Mouse (Mus musculus): ENCODE measurements around the gene Ptprt. TPM values are rescaled to one million over a fixed set of nuclear protein-coding genes. Genes with fewer than 3 reads are reported as not detected.

Ptprt gene
- polyA plus RNA-seq, 1 experiment from 2014 or later: 7.9 TPM

DNA sequence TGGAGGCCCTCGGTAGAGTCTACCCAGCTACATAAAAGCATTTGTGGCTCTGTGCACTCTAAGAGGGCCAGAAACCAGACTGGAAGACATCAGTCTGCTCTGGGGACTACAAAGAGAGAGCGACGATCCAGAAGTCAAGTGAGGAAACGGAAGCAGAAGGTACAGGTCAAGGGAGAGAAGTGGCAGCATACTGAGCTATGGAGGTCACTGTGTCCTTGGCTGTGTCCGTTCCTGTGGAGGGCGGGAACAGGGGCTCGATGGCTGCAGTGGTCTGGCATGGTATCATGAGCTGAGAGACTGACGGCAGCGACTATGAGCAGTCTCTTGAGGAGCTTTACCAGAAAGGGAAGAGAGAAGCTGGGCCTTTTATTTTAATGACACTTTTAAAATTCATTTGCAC lies 331.5 kb downstream of the Ptprt start:
- ATAC-seq: no peak
- no peak overlapping the region for H3K4me3 ChIP-seq (replicated peaks; ENCODE audit: low read length)
- H3K9ac ChIP-seq (replicated peaks; ENCODE audit: low read depth, low read length): no peak overlapping the region
- 0 out of 2 replicates have a peak, but pooled peaks cover 8% of the 10 kb centered on the region for H3K4me1 ChIP-seq (replicated peaks; ENCODE audit: control insufficient read depth, insufficient read depth, low read length)
- H3K27me3 ChIP-seq (replicated peaks; ENCODE audit: control insufficient read depth, insufficient read depth, low read length): 0 out of 2 replicates have a peak, but pooled peaks cover 2% of the 10 kb centered on the region
- no peak overlapping the region for H3K4me2 ChIP-seq (ENCODE audit: low read length)
- H3K36me3 ChIP-seq (ENCODE audit: control insufficient read depth, insufficient read depth): no peaks in the 10 kb centered on the region
- no peak overlapping the region for H3K27ac ChIP-seq (ENCODE audit: low read length)
- 91% methylated on average over 9 of the region's 9 CpGs for WGBS
- no peaks in the 10 kb centered on the region for H3K9me3 ChIP-seq (ENCODE audit: control insufficient read depth, low read length)

- Histone ChIP-seq H3K4me1 (replicated peaks; ENCODE audit: control insufficient read depth, insufficient read depth, low read length) (peaks cover 5% of the 10 kb centered on the region; the same call in 1 of the 2 replicates), H3K36me3 (ENCODE audit: control insufficient read depth, insufficient read depth) (no peaks in the 10 kb centered on the region), H3K4me3 (replicated peaks; ENCODE audit: low read length) (no peak overlapping the region), H3K27me3 (replicated peaks; ENCODE audit: control insufficient read depth, insufficient read depth, low read length) (no peaks in the 10 kb centered on the region), H3K27ac (ENCODE audit: low read length) (no peak overlapping the region), H3K4me2 (ENCODE audit: low read length) (no peak overlapping the region), H3K9ac (replicated peaks; ENCODE audit: low read depth, low read length) (no peak overlapping the region), H3K9me3 (ENCODE audit: control insufficient read depth, low read length) (no peaks in the 10 kb centered on the region; the same call in 1 of the 2 replicates)
- WGBS: 38% methylated on average over 5 of the region's 5 CpGs
- no peak for ATAC-seq
These were observed 338.5 kb downstream of the Ptprt start for GRCm38 (mm10) chr2:162322411-162322810.

GRCm38 (mm10) chr2:162307996-162308395 lies 353.0 kb downstream of the Ptprt start:
- Histone ChIP-seq H3K36me3 (ENCODE audit: control insufficient read depth, insufficient read depth) (no peaks in the 10 kb centered on the region), H3K4me1 (replicated peaks; ENCODE audit: control insufficient read depth, insufficient read depth, low read length) (no peaks in the 10 kb centered on the region), H3K4me3 (replicated peaks; ENCODE audit: low read length) (no peak overlapping the region), H3K4me2 (ENCODE audit: low read length) (no peak overlapping the region), H3K27ac (ENCODE audit: low read length) (no peak overlapping the region), H3K9me3 (ENCODE audit: control insufficient read depth, low read length) (no peaks in the 10 kb centered on the region), H3K27me3 (replicated peaks; ENCODE audit: control insufficient read depth, insufficient read depth, low read length) (no peaks in the 10 kb centered on the region), H3K9ac (replicated peaks; ENCODE audit: low read depth, low read length) (no peak overlapping the region)
- WGBS: 13% methylated on average over 2 of the region's 2 CpGs
- no peak for ATAC-seq

DNA sequence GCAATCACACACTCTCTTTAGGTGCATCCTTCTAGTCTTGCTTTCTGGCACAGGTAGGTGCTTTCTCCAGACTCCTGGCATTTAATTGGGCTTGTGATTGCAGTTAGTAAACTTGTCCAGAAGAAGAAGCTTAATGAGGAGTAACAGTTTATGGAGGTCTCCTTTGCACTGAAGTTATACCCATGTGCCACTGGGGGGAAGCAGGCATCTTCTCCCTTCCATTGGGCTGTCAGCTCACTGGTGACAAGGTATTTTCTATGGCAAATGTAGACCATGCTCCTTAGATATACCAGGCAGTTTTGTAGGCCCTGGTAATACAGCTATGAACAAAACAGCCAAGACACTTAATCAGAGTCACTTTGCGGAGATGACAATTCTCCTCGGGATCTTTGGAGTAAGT lies 366.9 kb downstream of the Ptprt start:
- Histone ChIP-seq H3K4me3 (replicated peaks; ENCODE audit: low read length) (no peak overlapping the region), H3K27ac (ENCODE audit: low read length) (no peak overlapping the region), H3K4me1 (replicated peaks; ENCODE audit: control insufficient read depth, insufficient read depth, low read length) (no peaks in the 10 kb centered on the region), H3K27me3 (replicated peaks; ENCODE audit: control insufficient read depth, insufficient read depth, low read length) (no peaks in the 10 kb centered on the region), H3K9ac (replicated peaks; ENCODE audit: low read depth, low read length) (no peak overlapping the region), H3K9me3 (ENCODE audit: control insufficient read depth, low read length) (no peaks in the 10 kb centered on the region), H3K4me2 (ENCODE audit: low read length) (no peak overlapping the region), H3K36me3 (ENCODE audit: control insufficient read depth, insufficient read depth) (no peaks in the 10 kb centered on the region)
- 89% methylated on average over 2 of the region's 2 CpGs for WGBS
- no peak for ATAC-seq

DNA sequence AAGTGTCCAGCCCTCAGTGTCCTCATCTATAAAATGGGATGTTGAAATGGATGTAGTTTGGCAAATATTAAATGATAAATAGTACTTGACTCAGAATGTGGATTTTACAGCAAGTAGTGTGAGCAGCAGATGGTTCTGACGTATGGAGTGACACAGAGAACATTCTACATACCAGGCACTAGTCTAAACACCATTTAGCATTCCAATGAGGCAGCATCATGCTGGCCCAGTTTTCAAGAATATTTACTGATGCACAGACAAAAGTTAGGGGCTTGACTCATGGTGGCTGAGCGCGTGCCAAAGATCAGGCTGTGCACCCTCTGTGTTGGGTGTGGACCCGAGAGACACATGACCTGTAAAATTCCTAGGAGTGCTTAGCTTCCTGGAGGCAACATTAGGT lies 378.3 kb downstream of the Ptprt start:
- Histone ChIP-seq H3K4me3 (replicated peaks; ENCODE audit: low read length) (no peak overlapping the region), H3K9me3 (ENCODE audit: control insufficient read depth, low read length) (no peaks in the 10 kb centered on the region), H3K4me2 (ENCODE audit: low read length) (no peak overlapping the region), H3K9ac (replicated peaks; ENCODE audit: low read depth, low read length) (no peak overlapping the region), H3K27ac (ENCODE audit: low read length) (peak overlapping the region; percentile 88), H3K36me3 (ENCODE audit: control insufficient read depth, insufficient read depth) (no peaks in the 10 kb centered on the region), H3K4me1 (replicated peaks; ENCODE audit: control insufficient read depth, insufficient read depth, low read length) (peaks cover 15% of the 10 kb centered on the region), H3K27me3 (replicated peaks; ENCODE audit: control insufficient read depth, insufficient read depth, low read length) (no peaks in the 10 kb centered on the region)
- WGBS: 43% methylated on average over 4 of the region's 4 CpGs
- ATAC-seq: peak; percentile 89

GRCm38 (mm10) chr2:162282121-162282520 lies 378.8 kb downstream of the Ptprt start:
- Histone ChIP-seq H3K27me3 (replicated peaks; ENCODE audit: control insufficient read depth, insufficient read depth, low read length) (no peaks in the 10 kb centered on the region), H3K27ac (ENCODE audit: low read length) (peak overlapping the region; percentile 88), H3K9ac (replicated peaks; ENCODE audit: low read depth, low read length) (no peak overlapping the region), H3K9me3 (ENCODE audit: control insufficient read depth, low read length) (no peaks in the 10 kb centered on the region), H3K36me3 (ENCODE audit: control insufficient read depth, insufficient read depth) (no peaks in the 10 kb centered on the region), H3K4me3 (replicated peaks; ENCODE audit: low read length) (no peak overlapping the region), H3K4me2 (ENCODE audit: low read length) (peak overlapping the region; percentile 22), H3K4me1 (replicated peaks; ENCODE audit: control insufficient read depth, insufficient read depth, low read length) (peaks cover 15% of the 10 kb centered on the region)
- 4% methylated on average over 10 of the region's 10 CpGs for WGBS
- ATAC-seq: peak; percentile 93

- Histone ChIP-seq H3K4me1 (replicated peaks; ENCODE audit: control insufficient read depth, insufficient read depth, low read length) (no peaks in the 10 kb centered on the region), H3K9me3 (ENCODE audit: control insufficient read depth, low read length) (no peaks in the 10 kb centered on the region), H3K9ac (replicated peaks; ENCODE audit: low read depth, low read length) (no peak overlapping the region), H3K27ac (ENCODE audit: low read length) (no peak overlapping the region), H3K4me2 (ENCODE audit: low read length) (no peak overlapping the region), H3K27me3 (replicated peaks; ENCODE audit: control insufficient read depth, insufficient read depth, low read length) (no peaks in the 10 kb centered on the region), H3K36me3 (ENCODE audit: control insufficient read depth, insufficient read depth) (no peaks in the 10 kb centered on the region), H3K4me3 (replicated peaks; ENCODE audit: low read length) (no peak overlapping the region)
- WGBS: 62% methylated on average over 4 of the region's 4 CpGs
- no peak for ATAC-seq
These were observed 387.1 kb downstream of the Ptprt start for GRCm38 (mm10) chr2:162273826-162274225.

DNA sequence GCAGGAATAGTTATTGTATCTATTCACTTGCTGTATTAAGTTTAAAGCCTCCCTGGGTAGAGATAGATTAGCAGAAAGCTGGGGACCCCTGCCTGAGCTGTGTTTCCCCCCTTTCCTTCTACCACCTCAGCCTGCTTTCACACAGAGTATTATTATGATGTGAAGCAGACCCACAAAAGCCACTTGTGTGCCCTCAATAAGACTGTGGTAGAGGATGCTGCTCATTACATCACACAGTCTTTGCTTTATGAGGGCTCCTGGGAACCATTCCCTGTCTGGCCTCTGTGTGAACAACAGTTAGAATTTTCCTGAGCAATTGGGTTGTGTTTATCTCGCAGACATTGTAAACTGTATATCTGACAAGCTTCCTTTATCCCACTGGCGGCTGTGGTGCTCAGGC lies 409.7 kb downstream of the Ptprt start:
- no peaks in the 10 kb centered on the region; the same call in 1 of the 2 replicates for H3K27me3 ChIP-seq (replicated peaks; ENCODE audit: control insufficient read depth, insufficient read depth, low read length)
- H3K4me1 ChIP-seq (replicated peaks; ENCODE audit: control insufficient read depth, insufficient read depth, low read length): no peaks in the 10 kb centered on the region
- no peak overlapping the region for H3K4me2 ChIP-seq (ENCODE audit: low read length)
- H3K9ac ChIP-seq (replicated peaks; ENCODE audit: low read depth, low read length): no peak overlapping the region
- H3K4me3 ChIP-seq (replicated peaks; ENCODE audit: low read length): no peak overlapping the region
- H3K27ac ChIP-seq (ENCODE audit: low read length): no peak overlapping the region
- WGBS: 67% methylated on average over 2 of the region's 2 CpGs
- H3K9me3 ChIP-seq (ENCODE audit: control insufficient read depth, low read length): no peaks in the 10 kb centered on the region
- ATAC-seq: no peak
- H3K36me3 ChIP-seq (ENCODE audit: control insufficient read depth, insufficient read depth): no peaks in the 10 kb centered on the region

- Histone ChIP-seq H3K9ac (replicated peaks; ENCODE audit: low read depth, low read length) (no peak overlapping the region), H3K4me1 (replicated peaks; ENCODE audit: control insufficient read depth, insufficient read depth, low read length) (no peaks in the 10 kb centered on the region), H3K27ac (ENCODE audit: low read length) (no peak overlapping the region), H3K4me2 (ENCODE audit: low read length) (no peak overlapping the region), H3K27me3 (replicated peaks; ENCODE audit: control insufficient read depth, insufficient read depth, low read length) (no peaks in the 10 kb centered on the region), H3K9me3 (ENCODE audit: control insufficient read depth, low read length) (no peaks in the 10 kb centered on the region), H3K36me3 (ENCODE audit: control insufficient read depth, insufficient read depth) (no peaks in the 10 kb centered on the region), H3K4me3 (replicated peaks; ENCODE audit: low read length) (no peak overlapping the region)
- ATAC-seq: no peak
- 88% methylated on average over 4 of the region's 4 CpGs for WGBS
These were observed 412.7 kb downstream of the Ptprt start for GRCm38 (mm10) chr2:162248296-162248695.

DNA sequence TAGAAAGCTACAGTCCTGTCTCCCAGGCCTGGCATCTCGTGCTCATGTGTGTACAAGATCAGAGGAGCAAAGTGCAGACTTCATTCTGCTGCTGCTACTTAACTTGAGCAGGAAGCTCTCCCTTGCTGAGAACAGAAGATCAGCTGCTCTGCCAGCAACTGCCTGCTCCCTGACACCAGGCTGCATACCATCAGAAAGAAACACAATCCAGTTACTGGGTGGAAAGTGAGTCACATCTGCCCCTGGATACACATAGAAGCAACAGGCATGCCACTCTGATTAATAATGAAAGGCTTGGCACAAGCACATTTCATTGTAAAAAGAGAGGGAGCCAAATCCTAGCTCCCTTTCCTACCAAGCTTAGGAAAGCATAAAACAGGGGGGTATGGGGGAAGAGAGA lies 438.5 kb downstream of the Ptprt start:
- WGBS: 56% methylated on average over 1 of the region's 1 CpGs
- ATAC-seq: no peak

More for the DNA sequence above, 438.5 kb downstream of the Ptprt start:
- Histone ChIP-seq H3K4me2 (ENCODE audit: low read length) (no peak overlapping the region), H3K4me1 (replicated peaks; ENCODE audit: control insufficient read depth, insufficient read depth, low read length) (peaks cover 3% of the 10 kb centered on the region; the same call in 1 of the 2 replicates), H3K27me3 (replicated peaks; ENCODE audit: control insufficient read depth, insufficient read depth, low read length) (no peaks in the 10 kb centered on the region), H3K27ac (ENCODE audit: low read length) (no peak overlapping the region), H3K4me3 (replicated peaks; ENCODE audit: low read length) (no peak overlapping the region), H3K36me3 (ENCODE audit: control insufficient read depth, insufficient read depth) (no peaks in the 10 kb centered on the region), H3K9ac (replicated peaks; ENCODE audit: low read depth, low read length) (no peak overlapping the region), H3K9me3 (ENCODE audit: control insufficient read depth, low read length) (0 out of 2 replicates have a peak, but pooled peaks cover 2% of the 10 kb centered on the region)

All from forebrain, embryonic 16.5 days (tissue).